Mouse (Mus musculus) MEL (cell line): ENCODE measurements around the gene Apoa2.

Experiments used
- BHLHE40 ChIP-seq: IDR thresholded peaks from 2 replicates; pipeline ENCODE4 v1.6.1; 2012; ENCODE audit warnings: low read depth, mild to moderate bottlenecking, inconsistent platforms, low read length, improper control_type of control experiment, borderline replicate concordance
- EP300 ChIP-seq, 2 experiments: IDR thresholded peaks; 2 replicates each; pipeline ENCODE4 v1.6.1; 2011; ENCODE audit warnings: improper control_type of control experiment in 2 of 2, low read length in 2 of 2, low read depth in 1 of 2, mild to moderate bottlenecking in 1 of 2

DNA sequence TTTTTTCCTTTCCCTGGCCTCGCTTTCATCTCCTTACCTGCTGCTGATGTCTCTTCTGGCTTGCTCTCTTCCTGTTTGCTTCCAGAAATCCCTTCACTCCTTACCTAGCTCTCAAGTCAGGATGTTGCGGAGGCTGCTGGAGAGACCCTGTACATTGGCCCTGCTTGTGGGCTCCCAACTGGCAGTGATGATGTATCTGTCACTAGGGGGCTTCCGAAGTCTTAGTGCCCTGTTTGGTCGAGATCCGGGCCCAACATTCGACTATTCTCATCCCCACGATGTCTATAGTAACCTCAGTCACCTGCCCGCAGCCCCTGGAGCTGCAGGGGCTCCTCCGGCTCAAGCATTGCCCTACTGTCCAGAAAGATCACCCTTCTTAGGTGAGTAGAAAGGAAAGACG is 46.8 kb downstream of the Apoa2 start:
- no peak for TF ChIP-seq EP300 (IDR thresholded peaks at IDR 0.05; ENCODE audit: low read depth in 1 of 2, low read length in 2 of 2)
- TF ChIP-seq BHLHE40: no peak
